Mouse (Mus musculus): Measurements from ENCODE around the gene A930017K11Rik.
A peak's percentile ranks its signal among the peaks of the same experiment; 100 is the strongest.

The A930017K11Rik gene

GRCm38 (mm10) chr17:25951803-25952623 is at the start of gene A930017K11Rik:
A930017K11Rik (minus strand) TSS chr17:25952565.
- no peak for DNase-seq (ENCODE audit: low read depth)

GRCm38 (mm10) chr17:25998425-25998824 is 46.1 kb upstream of the A930017K11Rik start:
- DNase-seq (ENCODE audit: low read depth): no peak

- DNase-seq (ENCODE audit: low read depth): no peak
Observed at GRCm38 (mm10) chr17:25993489-25993888, 41.1 kb upstream of the A930017K11Rik start.

GRCm38 (mm10) chr17:25992274-25992673 is 39.9 kb upstream of the A930017K11Rik start:
- DNase-seq (ENCODE audit: low read depth): no peak

GRCm38 (mm10) chr17:25990331-25990730 is 38.0 kb upstream of the A930017K11Rik start:
- no peak for DNase-seq (ENCODE audit: low read depth)

- DNase-seq (ENCODE audit: low read depth): peak; percentile 98
Observed at GRCm38 (mm10) chr17:25985306-25986294, 33.2 kb upstream of the A930017K11Rik start, which contains the start of gene Capn15. Capn15 (minus strand) TSS chr17:25985796.

- peak; percentile 28 for DNase-seq (ENCODE audit: low read depth)
Observed at GRCm38 (mm10) chr17:25984556-25985305, 32.4 kb upstream of the A930017K11Rik start.

GRCm38 (mm10) chr17:25984066-25984465 is 31.7 kb upstream of the A930017K11Rik start:
- DNase-seq (ENCODE audit: low read depth): no peak

GRCm38 (mm10) chr17:25982913-25983312 is 30.5 kb upstream of the A930017K11Rik start:
- no peak for DNase-seq (ENCODE audit: low read depth)

GRCm38 (mm10) chr17:25980854-25981253 is 28.5 kb upstream of the A930017K11Rik start:
- no peak for DNase-seq (ENCODE audit: low read depth)

- DNase-seq (ENCODE audit: low read depth): no peak
Observed at GRCm38 (mm10) chr17:25979829-25980738, 27.7 kb upstream of the A930017K11Rik start.

- DNase-seq (ENCODE audit: low read depth): no peak
Observed at GRCm38 (mm10) chr17:25970954-25971707, 18.8 kb upstream of the A930017K11Rik start.

- DNase-seq (ENCODE audit: low read depth): peak; percentile 21
Observed at GRCm38 (mm10) chr17:25970448-25970847, 18.1 kb upstream of the A930017K11Rik start.

- no peak for DNase-seq (ENCODE audit: low read depth)
Observed at GRCm38 (mm10) chr17:25968176-25968575, 15.8 kb upstream of the A930017K11Rik start.

- DNase-seq (ENCODE audit: low read depth): peak; percentile 54
Observed at GRCm38 (mm10) chr17:25967652-25968051, 15.3 kb upstream of the A930017K11Rik start.

GRCm38 (mm10) chr17:25964271-25964670 is 11.9 kb upstream of the A930017K11Rik start:
- DNase-seq (ENCODE audit: low read depth): peak; percentile 25

- DNase-seq (ENCODE audit: low read depth): no peak
Observed at GRCm38 (mm10) chr17:25962413-25962905, 10.1 kb upstream of the A930017K11Rik start.

- DNase-seq (ENCODE audit: low read depth): no peak
Observed at GRCm38 (mm10) chr17:25961566-25961965, 9.2 kb upstream of the A930017K11Rik start.

GRCm38 (mm10) chr17:25959630-25960467 is 7.5 kb upstream of the A930017K11Rik start:
- DNase-seq (ENCODE audit: low read depth): no peak

Measured in NIH3T3 (cell line).